Mouse (Mus musculus) megakaryocyte-erythroid progenitor cell, adult 5-6 weeks (primary cell): ENCODE data around the gene Ppp5c. TPM values are rescaled to one million over a fixed set of nuclear protein-coding genes. Genes with fewer than 3 reads are reported as not detected.

ENCODE experiments used
- ATAC-seq: replicated peaks from 2 replicates; pipeline ENCODE4 v1.8.0; 2016; ENCODE audit warnings: mild to moderate bottlenecking, inconsistent platforms; ENCODE audit not compliant: severe bottlenecking, poor library complexity, low FRiP score, low TSS enrichment
- total RNA-seq, 2 experiments: library from RNA; stranded (forward) in 1 of 2; stranded (reverse) in 1 of 2; fragments of 200-1000, 215-1000 nt in 1 of 2; fragments of >200 nt in 1 of 2; fragmentation: Nextera tagmentation in 1 of 2; gene quantifications; 2 replicates each; pipeline ENCODE4 v1.2.3; 2014 to 2017

Ppp5c gene
- total RNA-seq, 2 experiments from 2014 or later = 82.4 to 150 TPM

GRCm38 (mm10) chr7:17055287-17055946 is 27.7 kb upstream of the Ppp5c start:
- no peak; the same call in 1 of the 2 replicates for ATAC-seq

GRCm38 (mm10) chr7:17054325-17054989 is 26.7 kb upstream of the Ppp5c start:
- ATAC-seq = no peak

GRCm38 (mm10) chr7:17050933-17051594 is 23.3 kb upstream of the Ppp5c start:
- peak; percentile 56; the same call in 1 of the 2 replicates for ATAC-seq

DNA sequence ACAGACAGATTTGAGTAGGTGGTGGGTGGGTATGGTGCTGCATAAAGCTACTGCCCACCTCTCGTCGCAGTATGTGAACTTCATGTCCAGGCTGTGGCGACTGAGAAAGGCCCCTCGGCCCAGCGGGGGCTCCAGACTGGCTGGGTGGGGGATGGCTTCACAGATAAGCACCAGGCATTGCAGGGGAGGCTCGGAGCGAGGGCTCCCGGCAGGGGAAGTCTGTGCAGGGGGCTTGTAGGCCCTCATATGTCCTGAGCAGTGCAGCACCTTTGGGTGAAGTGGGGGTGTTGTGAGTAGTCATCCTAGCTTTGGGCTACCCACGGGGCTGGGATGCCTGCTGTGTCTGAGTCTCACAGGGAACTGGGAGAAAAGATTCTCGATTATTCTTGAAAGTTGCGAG is 22.8 kb upstream of the Ppp5c start:
- ATAC-seq = no peak

DNA sequence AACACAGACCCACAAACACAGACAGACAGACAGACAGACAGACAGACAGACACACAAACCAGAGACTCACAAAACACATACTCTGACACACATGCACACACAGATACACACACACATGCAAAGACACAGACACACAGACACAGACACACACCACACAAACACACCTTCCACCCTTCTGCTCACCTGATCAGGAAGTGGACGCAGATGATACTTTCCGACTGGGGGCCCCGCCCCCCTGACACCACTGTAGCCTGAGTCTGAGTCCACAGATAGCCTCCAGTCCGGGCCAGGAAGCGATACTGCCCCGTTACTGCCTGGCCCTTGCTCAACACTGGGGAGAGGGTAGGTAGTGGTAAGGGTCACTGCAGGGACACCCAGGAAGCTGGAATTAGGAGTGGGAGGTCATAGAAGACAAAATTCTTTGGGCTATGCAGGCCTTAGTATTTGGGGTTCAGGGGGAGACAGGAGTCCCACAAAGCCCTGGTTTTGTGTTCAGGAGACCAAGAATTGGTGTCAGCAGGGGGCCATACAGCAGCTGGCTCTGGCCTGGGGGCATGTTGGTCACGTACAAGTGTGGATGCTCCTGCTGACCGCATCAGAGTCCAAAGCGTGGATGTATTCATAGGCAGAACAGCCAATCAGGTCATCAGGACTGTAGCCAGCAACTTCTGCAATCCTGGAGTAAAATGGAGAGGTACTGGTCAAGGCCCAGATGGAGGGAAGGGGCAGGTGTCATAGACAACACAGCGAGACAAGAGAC is 20.9 kb upstream of the Ppp5c start:
- ATAC-seq = no peak

- no peak for ATAC-seq
Measured at GRCm38 (mm10) chr7:17047041-17047682, 19.4 kb upstream of the Ppp5c start.

DNA sequence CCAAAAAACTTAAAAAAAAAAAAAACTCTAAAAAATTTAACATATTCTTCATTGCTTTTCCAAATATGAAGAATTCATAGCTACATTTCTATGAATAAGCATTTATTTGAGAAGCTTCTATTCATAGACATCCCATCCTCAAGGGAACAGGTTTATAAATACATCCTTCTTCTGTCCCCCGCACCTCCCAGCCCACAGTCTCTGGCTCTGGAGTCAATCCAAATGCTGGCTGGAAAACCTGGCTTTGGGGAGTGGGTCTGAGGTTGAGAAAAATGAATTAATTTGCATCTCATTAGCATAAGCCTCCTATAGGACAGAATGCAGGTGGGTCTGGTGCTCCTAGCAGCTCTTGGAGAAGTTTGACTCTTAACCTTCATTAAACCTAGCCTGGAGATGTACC is 18.0 kb upstream of the Ppp5c start:
- no peak for ATAC-seq

DNA sequence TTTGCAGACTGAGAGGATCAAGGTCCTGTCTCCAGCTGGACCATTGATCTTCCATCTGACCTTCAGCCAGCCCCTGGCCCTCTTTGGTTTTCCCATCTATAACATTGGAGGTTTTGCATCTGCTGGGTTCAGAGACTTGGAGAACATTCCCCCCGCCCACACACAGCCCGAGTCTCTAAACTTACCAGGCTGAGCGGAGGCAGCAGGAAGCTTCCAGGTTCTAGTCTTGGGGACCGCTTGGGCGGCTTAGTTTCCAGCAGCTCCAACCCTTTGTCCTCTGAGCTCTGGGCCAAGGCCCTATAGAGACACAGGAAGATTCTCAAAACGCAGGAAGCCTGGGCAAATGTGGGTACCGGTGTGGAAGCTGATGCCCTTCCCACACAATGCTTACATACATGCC is 11.6 kb upstream of the Ppp5c start:
- ATAC-seq = no peak

DNA sequence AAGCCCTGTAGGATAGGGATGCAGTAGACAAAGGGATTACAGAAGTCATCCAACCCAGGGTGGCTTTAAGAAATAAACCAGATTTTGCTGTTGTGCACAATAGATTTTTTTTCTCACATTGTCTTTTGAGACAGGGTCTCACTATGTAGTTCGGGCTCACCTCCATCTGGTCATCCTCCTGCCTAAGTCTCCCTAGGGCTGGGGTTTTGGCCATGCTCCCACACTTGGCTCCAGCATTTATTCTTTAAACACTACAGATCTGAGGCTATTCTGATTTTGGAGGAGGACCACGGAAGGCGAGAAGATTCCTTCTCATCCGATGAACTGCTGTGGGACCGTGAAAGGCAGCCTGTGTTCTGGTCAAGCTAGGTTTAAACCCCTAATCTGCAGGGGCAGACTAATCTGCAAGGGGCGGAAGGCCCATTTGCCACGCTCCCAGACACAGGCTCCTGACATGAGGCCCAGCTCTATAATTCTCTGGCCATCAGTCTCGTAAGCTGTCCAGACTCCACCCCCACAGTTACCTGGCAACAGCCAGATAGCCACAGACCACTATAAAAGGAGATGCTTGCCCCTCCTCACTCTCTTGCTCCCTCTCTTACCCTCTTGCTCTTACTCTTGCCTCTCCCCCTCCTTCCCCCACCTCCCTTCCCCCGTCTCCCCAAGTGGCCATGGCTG is 10.4 kb upstream of the Ppp5c start:
- no peak for ATAC-seq

DNA sequence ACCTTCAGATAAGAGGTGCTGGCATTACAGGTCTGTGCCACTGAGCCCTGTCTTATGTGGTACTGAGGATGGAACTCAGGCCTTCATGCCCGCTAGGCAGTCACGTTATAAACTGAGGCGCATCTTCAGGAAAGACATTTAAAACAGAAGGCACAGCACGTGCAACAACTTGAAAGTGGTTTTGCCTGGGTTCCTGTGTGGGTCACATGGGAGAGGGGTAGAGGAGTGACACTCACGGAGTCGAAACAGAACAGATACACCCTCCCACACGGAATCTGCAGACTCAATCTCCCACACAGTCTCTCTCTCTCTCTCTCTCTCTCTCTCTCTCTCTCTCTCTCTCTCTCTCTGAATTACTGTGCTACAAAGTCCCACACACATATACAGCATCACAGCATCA is 2.5 kb upstream of the Ppp5c start:
- no peak for ATAC-seq

DNA sequence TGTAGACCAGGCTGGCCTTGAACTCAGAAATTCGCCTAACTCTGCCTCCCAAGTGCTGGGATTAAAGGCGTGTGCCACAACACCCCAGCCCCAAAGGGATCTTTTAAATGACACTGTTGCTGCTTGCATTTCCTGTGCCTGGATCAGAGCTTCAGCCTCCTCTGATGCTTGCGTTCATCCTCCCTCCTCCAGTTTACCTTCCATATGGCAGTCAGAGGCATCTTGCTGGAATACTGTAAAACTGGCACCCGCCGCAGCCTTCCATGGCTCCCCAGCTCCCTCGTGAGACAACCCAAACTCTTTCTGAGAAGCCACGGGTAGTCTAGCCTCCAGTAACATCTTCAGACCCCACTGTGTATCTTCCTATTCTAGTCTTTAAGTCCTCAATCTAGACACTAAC is 1.2 kb upstream of the Ppp5c start:
- ATAC-seq = no peak

DNA sequence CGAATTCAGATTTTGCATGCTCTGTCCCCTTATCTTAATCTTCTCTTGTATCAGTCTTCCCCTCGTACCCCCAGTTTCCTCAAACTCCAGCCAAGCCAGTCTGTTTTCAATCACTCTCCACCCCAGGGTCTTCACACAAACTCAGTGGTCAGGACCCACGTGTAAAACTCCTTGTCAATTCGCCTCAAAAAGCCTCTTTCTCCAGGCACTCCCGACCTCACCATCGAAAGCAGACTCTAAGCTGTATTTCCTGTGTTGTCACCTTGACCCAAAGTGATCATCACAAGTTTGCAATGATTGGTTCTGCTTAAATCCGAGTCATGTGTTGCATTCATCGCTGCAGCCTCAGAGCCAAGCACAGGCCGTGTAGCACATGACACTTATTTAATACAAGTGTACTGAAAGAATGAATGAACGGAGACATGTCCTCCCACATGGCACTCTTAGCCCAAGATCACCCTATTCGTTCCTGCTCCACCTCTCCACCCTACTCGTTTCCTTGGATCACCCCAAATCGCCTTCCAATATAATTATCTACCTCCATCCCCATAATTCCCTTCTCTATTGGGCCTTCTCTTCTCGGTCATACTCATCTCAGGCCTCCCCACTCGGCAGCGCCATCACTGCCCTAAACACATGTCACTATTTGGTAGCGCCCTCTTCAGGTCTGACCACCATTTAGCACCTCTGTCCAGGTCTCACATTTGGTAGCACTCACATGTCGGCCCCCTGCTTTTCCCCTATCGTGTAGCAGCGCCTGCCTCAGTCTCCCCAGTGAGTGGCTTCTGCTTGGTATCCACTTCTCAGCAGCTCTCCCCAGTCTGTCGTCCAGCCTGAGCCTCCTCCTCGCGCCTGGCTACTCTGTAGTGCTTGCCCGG is 775 bp downstream of the Ppp5c start:
- peak; percentile 67 for ATAC-seq

DNA sequence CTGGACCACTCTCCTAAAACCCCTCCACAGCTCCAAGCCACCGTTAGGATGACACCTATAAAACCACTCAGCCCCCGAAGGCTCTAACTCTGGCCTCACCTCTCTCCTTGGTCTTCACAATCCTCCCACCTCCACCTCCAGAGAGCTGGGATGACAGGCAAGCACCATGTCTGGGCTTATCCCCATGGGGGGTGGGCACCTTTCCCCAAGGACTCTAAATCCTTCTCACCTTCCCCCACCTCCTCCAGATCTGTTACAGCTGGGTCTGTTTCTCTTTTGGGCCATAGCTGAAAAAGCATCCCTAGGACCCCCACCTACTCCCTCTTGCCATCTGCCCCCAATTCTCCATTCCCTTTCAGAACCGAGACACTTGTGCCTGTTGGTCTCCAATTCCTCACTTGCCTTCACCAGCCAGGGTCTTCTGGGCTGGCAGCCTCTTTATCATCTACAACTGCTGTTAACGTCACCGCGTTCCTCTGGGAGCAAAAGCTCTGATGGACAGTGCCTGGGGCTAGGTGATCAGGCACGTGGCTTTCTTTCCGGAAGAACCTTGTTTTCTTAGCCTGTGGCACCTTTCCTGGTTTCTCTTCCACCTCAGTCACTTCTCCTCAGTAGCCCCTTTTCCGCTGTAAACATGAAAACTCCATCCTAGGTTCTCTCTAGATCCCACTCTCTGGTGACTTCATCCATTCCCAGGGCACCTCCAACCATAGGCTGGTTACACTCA is 1.7 kb downstream of the Ppp5c start:
- ATAC-seq = no peak

DNA sequence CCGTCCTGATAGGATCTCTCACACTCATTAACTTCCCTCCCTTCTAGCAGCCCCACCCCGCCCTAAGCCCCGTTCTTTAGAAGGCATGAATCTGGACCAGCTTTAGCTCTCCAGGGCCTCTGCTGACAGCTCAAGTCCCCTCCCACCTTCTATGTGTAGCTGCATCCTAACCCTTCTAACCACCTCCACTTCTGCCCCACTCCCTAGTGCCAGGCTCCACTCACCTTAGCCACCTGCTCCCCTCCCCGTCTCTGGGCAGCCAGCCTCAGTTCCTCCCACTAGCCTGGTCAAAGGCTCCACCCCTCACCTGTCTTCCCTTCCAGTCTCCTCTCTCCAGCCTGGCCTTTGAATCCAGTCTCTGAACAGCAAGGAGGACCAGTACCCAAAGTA is 2.2 kb downstream of the Ppp5c start:
- ATAC-seq = no peak

- ATAC-seq = no peak
Measured at GRCm38 (mm10) chr7:17024814-17025504, 2.8 kb downstream of the Ppp5c start.

GRCm38 (mm10) chr7:17024141-17024540 is 3.6 kb downstream of the Ppp5c start:
- no peak for ATAC-seq

DNA sequence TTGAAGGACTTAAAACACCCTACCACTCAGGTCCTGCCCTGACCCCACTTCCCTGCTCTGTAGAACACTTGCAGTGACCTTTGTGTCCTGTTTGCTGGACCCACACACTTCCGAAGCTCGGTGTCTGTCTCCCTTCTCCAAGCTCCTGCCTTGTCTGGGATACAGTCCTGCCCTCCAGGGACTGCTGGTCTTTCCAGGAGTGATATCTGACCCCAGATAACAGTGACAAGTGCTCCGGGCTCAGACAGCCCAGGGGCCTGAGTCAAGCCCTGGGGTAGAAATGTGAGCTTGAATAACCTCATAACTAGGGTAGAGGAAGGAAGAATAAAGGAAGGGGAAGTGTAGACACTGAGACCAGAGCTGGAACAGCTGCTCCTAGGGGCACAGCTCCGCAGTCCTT is 4.0 kb downstream of the Ppp5c start:
- no peak for ATAC-seq
